In genomic region chr5:139254938-139255337, GRCm38 (mm10) we compare ENCODE assay signal across 13 mouse cellular contexts. TPM values are rescaled to one million over a fixed set of nuclear protein-coding genes. Genes with fewer than 3 reads are reported as not detected.
DNase-seq lines count a peak whose midpoint lies in the region; ATAC-seq lines count a peak whose summit lies in the region.
"Had no signal": no experiment of that assay in that cellular context is flagged by ENCODE, and none has a peak within 500 bp of the region (broad histone marks: within the 10 kb centered on the region; RNA-seq: fewer than 3 reads in every experiment).

No protein-coding gene starts in this region.

- peaks cover 70% of the 10 kb centered on the region for H3K4me1 ChIP-seq in heart, embryonic 15.5 days (replicated peaks)
- H3K4me1 ChIP-seq in megakaryocyte, embryonic 14.5 days = peaks cover 90% of the 10 kb centered on the region
- peaks cover 52% of the 10 kb centered on the region for H3K4me1 ChIP-seq in liver, embryonic 11.5 days (replicated peaks; ENCODE audit: control insufficient read depth, insufficient read depth, low read length)

- ATAC-seq in heart, embryonic 15.5 days (replicated peaks; ENCODE audit: insufficient number of reproducible peaks, insufficient read depth, low FRiP score, low read depth) = no peak
- no peak for ATAC-seq in megakaryocyte, adult 5-6 weeks (ENCODE audit: poor library complexity, severe bottlenecking)
- ATAC-seq in liver, embryonic 11.5 days (replicated peaks; ENCODE audit: low FRiP score) = no peak
- ATAC-seq: forebrain, embryonic 16.5 days had no signal

- H3K27me3 ChIP-seq in heart, embryonic 15.5 days = no peaks in the 10 kb centered on the region
- no peaks in the 10 kb centered on the region for H3K27me3 ChIP-seq in megakaryocyte, embryonic 14.5 days (replicated peaks)
- H3K27me3 ChIP-seq in liver, embryonic 11.5 days (replicated peaks; ENCODE audit: control insufficient read depth, insufficient read depth, low read length) = no peaks in the 10 kb centered on the region
- H3K27me3 ChIP-seq: embryonic facial prominence, embryonic 13.5 days had no signal

- 0 out of 2 replicates have a peak overlapping the region, but pooled peaks have one; percentile 64 for H3K27ac ChIP-seq in heart, embryonic 15.5 days
- no peak overlapping the region for H3K27ac ChIP-seq in liver, embryonic 11.5 days (ENCODE audit: low read depth, low read length)
- H3K27ac ChIP-seq: embryonic facial prominence, embryonic 13.5 days; left cerebral cortex, adult 2 months; macrophage had no signal

- H3K36me3 ChIP-seq in heart, embryonic 15.5 days = no peaks in the 10 kb centered on the region
- peaks cover 65% of the 10 kb centered on the region for H3K36me3 ChIP-seq in megakaryocyte, embryonic 14.5 days (replicated peaks; ENCODE audit: low read length)
- H3K36me3 ChIP-seq in liver, embryonic 11.5 days (ENCODE audit: control insufficient read depth, insufficient read depth, low read length) = peaks cover 8% of the 10 kb centered on the region; the same call in 1 of the 2 replicates

- H3K4me3 ChIP-seq in heart, embryonic 15.5 days = no peak overlapping the region
- H3K4me3 ChIP-seq in megakaryocyte, embryonic 14.5 days (replicated peaks) = peak overlapping the region; percentile 59
- no peak overlapping the region for H3K4me3 ChIP-seq in liver, embryonic 11.5 days (ENCODE audit: low read depth, low read length)
- H3K4me3 ChIP-seq: embryonic facial prominence, embryonic 13.5 days; left cerebral cortex, adult 2 months had no signal

- no peak for DNase-seq in heart, postnatal 4 days
- DNase-seq in liver, embryonic 11.5 days (ENCODE audit: low spot score) = no peak
- no peak for DNase-seq in spleen, adult 18-20 months
- no peak for DNase-seq in c-Kit-positive CD71-positive TER-119-positive erythroid progenitor cells, embryonic 14.5 days (ENCODE audit: low spot score)
- DNase-seq: cerebellum, adult 9-10 months had no signal

- H3K4me2 ChIP-seq in heart, embryonic 15.5 days = no peak overlapping the region
- peak overlapping the region; percentile 98 for H3K4me2 ChIP-seq in liver, embryonic 11.5 days

- H3K9ac ChIP-seq in heart, embryonic 15.5 days = peak overlapping the region; percentile 27; the same call in 1 of the 2 replicates
- H3K9ac ChIP-seq in liver, embryonic 11.5 days (ENCODE audit: low read depth, low read length) = no peak overlapping the region

- 72% methylated on average over 6 of the region's 6 CpGs for WGBS in heart, embryonic 15.5 days
- 85% methylated on average over 6 of the region's 6 CpGs for WGBS in liver, embryonic 11.5 days

- H3K9me3 ChIP-seq in heart, embryonic 15.5 days (replicated peaks) = no peaks in the 10 kb centered on the region
- H3K9me3 ChIP-seq in megakaryocyte, embryonic 14.5 days = no peaks in the 10 kb centered on the region
- H3K9me3 ChIP-seq in liver, embryonic 11.5 days (ENCODE audit: control insufficient read depth, low read length) = no peaks in the 10 kb centered on the region
- H3K9me3 ChIP-seq: embryonic facial prominence, embryonic 13.5 days; G1E had no signal

RNA-seq across cellular contexts. Expression of gene Get4, which starts 2.8 kb away (rescaled TPM):
- polyA plus RNA-seq in heart, embryonic 15.5 days (2015; fragmentation: Nextera tagmentation; extraction: Ambion mirVana) = 132 and 146 TPM in 2 replicates
- 10 to 100 TPM; 76.4 to 80.4 TPM for total RNA-seq in heart, postnatal 4 days (2021)
- 55.5 and 58.7 TPM in 2 replicates for polyA plus RNA-seq in megakaryocyte, embryonic 14.5 days (2012; ENCODE audit: insufficient read depth, low replicate concordance)
- 21.6 and 23.0 TPM in 2 replicates for total RNA-seq in megakaryocyte, adult 5-6 weeks (2015)
- total RNA-seq in megakaryocyte, adult 5-6 weeks (2017) = 18.5 and 23.1 TPM in 2 replicates
- 208 and 209 TPM in 2 replicates for polyA plus RNA-seq in liver, embryonic 11.5 days (2014; fragmentation: Nextera tagmentation; extraction: Ambion mirVana)

RNA-seq across cellular contexts. Expression of gene Sun1, which starts 54.5 kb away (rescaled TPM):
- 32.4 and 38.9 TPM in 2 replicates for polyA plus RNA-seq in heart, embryonic 15.5 days (2015; fragmentation: Nextera tagmentation; extraction: Ambion mirVana)
- 10 to 100 TPM; 40.7 to 43.0 TPM for total RNA-seq in heart, postnatal 4 days (2021)
- polyA plus RNA-seq in megakaryocyte, embryonic 14.5 days (2012; ENCODE audit: insufficient read depth, low replicate concordance) = 1.5 and 3.4 TPM in 2 replicates
- total RNA-seq in megakaryocyte, adult 5-6 weeks (2015) = 40.8 and 44.1 TPM in 2 replicates
- total RNA-seq in megakaryocyte, adult 5-6 weeks (2017) = 67.0 and 72.5 TPM in 2 replicates
- 46.0 and 50.4 TPM in 2 replicates for polyA plus RNA-seq in liver, embryonic 11.5 days (2014; fragmentation: Nextera tagmentation; extraction: Ambion mirVana)
